Mouse (Mus musculus) sigmoid colon, adult 10 weeks (tissue): Measurements from ENCODE around the gene Dse. TPM values are rescaled to one million over a fixed set of nuclear protein-coding genes. Genes with fewer than 3 reads are reported as not detected.

Experiments used
- polyA plus RNA-seq: library from polyadenylated mRNA; stranded (reverse); fragments of 350-450 nt; fragmentation: Illumina TruSeq; extraction: RNeasy Lipid Tissue Mini Kit (QIAGEN cat#74804); gene quantifications from one replicate; pipeline ENCODE4 v1.2.3, GENCODE M21; 2014; ENCODE audit warnings: low read depth, low replicate concordance

Dse gene
- polyA plus RNA-seq: 9.9 TPM

GRCm38 (mm10) chr10:34207503-34207850, at the start of gene Dse:
Dse (minus strand) TSS chr10:34207715.

GRCm38 (mm10) chr10:34127392-34128378, 79.8 kb downstream of the Dse start, which contains the start of gene Calhm6:
Calhm6 (minus strand) TSS chr10:34127984.

Other genes with a start within 250 kb of the Dse start
- gene Rwdd1, start 188.1 kb downstream of the Dse start, polyA plus RNA-seq: 166 TPM
- not detected for gene Trappc3l, start 170.1 kb downstream of the Dse start, polyA plus RNA-seq
- not detected for gene Calhm4, start 163.4 kb downstream of the Dse start, polyA plus RNA-seq
- 4.0 TPM for gene Calhm5, start 111.2 kb downstream of the Dse start, polyA plus RNA-seq
- gene Calhm6, start 79.7 kb downstream of the Dse start, polyA plus RNA-seq: 1.5 TPM
- 61.0 TPM for gene Tspyl1, start 74.5 kb upstream of the Dse start, polyA plus RNA-seq
- 27.5 TPM for gene Tspyl4, start 89.7 kb upstream of the Dse start, polyA plus RNA-seq
- gene Col10a1, start 182.3 kb upstream of the Dse start, polyA plus RNA-seq: not detected
- gene Nt5dc1, start 210.8 kb upstream of the Dse start, polyA plus RNA-seq: 55.9 TPM